Mouse (Mus musculus): ENCODE measurements around the gene Slc2a10.

Slc2a10 gene

DNA sequence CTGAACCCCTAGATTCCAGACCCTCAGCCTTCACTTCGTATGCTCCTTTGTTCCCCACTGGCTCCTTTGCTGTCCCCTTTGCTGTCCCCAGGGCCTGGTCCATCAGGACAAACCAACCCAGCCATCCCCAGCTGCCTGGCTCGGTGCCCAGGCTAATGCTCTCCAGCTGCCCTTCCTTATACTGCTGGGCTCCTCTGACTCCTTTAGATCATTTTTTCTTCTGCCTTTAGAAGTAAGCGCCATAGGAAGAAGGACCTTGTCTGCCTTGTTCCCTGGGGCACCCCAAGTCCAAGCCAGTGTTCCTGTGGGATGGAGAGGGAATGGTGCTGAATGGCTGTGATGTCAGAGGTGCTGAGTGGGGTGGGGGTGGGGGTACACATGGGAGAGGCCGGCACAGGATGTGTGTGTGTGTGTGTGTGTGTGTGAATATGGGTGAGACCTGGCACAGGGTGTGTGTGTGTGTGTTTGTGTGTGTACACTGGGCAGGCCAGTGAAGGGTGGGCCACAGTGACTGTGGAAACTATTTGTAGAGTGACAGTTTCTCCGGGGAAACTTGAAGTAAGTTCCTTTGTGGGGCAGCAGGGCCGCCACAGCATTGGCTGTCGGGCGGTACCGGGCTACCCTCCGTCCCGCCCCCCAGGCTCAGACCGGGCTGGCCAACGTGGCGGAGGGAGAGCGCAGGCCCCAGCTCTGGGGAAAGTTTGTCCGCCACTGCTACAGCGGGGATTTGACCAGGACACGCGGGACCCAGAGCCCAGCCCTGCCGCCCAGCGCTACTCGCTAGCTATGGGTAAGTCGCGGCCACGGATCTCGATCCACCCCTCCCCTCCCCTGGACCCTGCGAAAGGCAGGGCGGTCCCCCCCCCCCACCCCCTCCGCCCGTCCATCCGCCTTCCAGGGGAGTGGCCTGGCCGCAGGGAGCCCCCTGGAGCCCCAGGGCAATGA is at the start of gene Slc2a10:
Gene Slc2a10, plus strand, starts transcription at position 529 of the 945 bp plus-strand sequence.
- no peak for DNase-seq

DNA sequence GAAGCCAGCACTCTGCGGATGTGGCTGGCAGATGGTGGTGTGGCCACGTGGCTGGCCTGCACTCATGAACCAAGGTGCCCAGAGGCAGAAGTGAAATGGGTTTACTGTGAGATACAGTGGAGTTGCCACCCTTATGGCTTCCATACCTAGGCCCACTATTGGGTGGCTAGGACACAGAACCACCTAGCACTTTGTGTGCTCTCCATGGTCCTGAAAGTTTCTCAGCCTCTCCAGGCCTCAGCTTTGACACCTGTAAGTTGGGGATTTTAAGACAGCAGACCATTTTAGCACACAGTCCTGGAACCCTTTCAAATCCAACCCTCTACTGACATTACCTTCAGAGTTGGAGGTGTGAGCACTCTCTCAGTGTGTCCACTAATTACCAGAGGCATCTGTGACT is 46.9 kb upstream of the Slc2a10 start:
- DNase-seq = no peak

DNA sequence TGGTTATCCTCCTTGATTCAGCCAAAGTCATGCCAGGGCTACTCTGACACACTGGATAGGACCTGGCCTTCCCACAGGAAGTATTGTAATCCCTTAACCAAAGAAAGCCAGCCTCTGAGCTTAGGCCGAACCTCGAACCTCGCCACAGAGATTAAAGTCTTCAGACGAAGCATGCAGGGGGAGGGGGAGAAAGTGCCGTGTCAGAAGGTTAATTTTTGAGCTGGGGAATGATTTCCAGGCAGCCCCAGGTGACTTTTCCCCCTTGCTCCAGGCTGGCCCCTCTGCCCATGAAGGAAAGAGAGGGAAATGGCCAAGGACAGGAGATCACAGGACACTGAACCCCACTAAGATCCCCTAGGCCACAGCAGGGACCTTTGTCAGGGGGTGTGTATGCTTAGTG is 45.4 kb upstream of the Slc2a10 start:
- no peak for DNase-seq

DNA sequence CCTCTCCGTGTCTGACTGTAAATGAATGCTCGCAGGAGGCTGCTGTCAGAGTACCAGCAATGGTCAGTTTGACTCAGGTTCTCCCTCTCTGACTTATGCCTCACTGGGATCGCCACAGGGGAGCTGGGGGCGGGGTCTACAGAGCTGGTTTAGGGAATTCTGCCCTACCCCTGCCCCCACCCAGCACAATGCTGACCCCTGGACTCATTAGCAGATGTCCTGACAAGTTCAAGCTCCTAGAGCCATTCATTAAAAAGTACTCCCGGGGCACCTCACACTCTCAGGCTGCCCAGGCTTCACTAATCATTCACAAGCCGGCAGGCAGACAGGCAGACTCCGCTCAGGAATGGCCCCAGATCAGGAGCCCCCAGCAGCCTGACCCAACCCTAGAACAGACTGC is 43.9 kb upstream of the Slc2a10 start:
- DNase-seq = no peak

DNA sequence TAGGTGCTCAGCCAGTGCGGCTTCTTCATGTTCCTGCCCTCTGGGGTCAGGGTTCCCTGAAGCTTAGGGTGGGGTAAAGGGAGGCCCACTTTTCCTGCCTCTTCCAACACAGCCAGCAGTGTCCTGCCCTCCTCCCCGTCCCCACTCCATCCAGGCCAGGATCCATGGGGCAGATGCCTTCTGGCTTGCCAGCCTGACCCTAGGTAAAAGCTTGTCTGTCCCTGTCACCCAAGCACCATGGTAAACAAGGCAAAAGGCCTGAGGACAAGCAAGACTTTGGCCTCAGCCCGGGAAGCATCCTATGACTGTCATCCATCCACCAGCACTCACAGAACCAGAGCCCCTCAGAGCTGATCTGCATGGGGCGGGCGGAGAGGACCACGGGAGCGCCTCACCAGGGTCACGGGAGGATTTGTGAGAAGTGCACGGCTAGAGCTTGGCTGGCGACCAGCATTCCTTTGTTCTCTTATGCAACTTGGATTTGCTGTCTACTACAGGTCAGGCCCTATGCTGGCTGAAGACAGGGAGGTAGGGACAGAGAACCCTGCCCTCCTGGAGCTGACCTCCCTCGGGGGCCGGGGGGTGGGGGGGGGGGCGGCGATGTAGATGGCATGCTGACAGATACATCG is 35.6 kb upstream of the Slc2a10 start:
- DNase-seq = no peak

DNA sequence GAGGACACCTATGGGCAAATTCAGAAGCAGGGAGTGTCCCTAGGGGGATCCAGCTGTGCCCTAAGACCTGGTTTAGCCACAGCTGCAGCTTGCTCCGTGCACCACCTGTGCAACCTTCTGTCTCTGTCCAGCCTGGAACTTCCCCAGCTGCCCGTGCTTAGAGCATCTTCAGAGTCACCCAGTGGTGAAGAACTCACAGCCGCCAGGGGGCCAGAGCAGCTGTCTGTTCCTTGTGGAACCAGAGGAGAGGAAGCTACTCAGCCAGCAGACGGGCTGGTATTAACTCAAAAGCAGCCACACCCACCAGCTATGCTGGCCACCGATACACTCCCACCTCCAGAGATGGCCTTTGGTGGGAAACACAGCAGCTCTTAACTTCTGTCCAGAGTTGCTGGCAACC is 33.4 kb upstream of the Slc2a10 start:
- DNase-seq = peak; percentile 14 to 32

DNA sequence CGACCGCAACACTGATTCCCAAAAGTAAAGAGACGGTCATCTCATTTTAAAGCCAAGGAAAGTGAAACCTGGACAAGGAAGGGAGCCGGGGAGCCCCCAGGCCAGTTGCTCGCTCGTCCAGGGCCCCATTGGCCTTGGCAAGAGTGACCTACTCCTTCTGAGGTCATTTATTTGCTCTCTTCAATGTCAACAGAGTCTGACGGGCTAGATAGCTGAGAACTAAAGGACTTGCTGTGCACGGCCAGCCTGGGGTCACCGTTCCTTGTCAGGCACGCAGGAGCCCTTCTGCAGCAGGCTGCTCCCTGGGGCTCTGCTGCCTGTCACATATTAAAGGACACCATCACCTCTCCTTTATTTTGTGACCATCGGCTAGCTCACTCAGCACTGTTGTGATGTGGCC is 31.6 kb upstream of the Slc2a10 start:
- DNase-seq = no peak

DNA sequence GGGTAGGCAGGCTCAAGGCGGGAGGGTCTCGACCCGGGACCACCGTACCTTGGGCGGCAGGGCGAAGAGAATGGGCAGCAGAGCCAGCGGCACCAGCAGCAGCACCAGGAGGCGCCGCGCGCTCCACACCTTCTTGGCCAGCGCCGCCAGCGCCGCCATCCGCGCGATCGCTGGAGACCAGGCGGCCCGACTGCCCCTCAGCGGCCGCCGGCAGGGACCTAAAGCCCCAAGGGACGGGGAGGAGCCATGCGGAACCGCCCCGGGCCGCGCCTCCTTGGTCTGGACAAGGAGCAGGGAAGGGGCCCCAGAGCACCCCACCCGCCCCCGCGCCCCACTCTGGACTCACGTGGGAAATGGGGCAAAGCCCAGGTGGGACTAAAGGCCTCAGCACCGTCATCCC is 30.6 kb upstream of the Slc2a10 start, which contains the start of gene Slc13a3:
Gene Slc13a3, minus strand, starts transcription at position 228 of the 400 bp plus-strand sequence.
- DNase-seq = no peak

DNA sequence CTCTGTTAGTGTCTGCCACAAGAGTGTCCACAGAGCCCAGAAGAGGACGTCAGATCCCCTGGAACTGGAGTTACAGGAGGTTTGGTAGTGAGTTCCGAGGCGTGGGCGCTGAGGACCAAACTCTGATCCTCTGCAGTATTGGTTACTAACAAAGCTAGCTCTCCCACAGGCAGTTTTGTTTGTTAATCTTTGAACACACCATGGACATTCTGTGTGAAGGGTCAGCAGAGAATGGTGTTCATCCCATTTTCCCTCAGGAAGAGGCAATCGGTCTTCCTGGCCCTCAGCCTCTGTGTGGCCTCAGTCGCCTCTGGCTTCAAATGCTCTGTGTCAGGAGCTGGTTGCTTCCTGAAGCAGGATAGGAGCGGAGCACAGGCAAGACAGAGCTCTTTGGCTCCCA is 28.2 kb upstream of the Slc2a10 start:
- no peak for DNase-seq

DNA sequence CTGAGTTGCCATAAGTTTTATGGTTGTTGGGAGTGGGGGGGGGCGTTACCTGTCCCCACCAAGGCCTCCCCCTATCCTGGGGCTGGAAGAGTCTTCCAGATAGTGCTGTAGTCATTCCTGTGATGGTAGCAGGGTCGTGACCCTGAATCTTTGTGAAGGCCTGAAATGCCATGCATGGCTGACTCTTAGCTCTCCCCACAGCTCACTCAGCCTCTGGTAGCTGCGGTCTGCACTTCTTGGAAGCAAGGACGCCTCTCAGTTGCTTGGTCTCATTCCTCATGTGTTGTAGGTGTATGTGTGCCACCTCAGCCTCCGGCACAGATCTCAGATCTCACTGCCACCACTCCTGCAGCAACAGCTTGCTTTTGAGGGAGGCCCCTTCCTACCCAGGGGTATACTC is 27.7 kb upstream of the Slc2a10 start:
- no peak for DNase-seq

DNA sequence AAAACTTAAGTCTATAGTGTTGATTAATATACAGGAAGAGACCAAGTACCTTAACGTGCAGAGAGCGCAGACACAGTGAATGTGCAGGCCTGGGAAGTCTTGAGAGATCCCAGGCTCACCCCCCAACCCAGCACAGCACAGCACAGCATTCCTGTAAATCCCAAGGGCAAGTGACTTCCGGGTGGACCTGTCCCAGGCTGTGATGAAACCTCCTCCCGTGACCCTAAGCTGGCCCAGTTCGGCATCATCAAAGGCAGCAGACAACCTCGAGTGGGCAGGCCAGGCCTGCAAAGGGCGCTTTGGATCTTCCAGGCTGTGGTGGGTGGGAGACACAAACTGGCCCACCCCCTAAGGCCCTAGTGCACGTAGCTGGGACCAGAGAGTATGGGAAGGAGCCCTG is 21.6 kb upstream of the Slc2a10 start:
- DNase-seq = no peak

DNA sequence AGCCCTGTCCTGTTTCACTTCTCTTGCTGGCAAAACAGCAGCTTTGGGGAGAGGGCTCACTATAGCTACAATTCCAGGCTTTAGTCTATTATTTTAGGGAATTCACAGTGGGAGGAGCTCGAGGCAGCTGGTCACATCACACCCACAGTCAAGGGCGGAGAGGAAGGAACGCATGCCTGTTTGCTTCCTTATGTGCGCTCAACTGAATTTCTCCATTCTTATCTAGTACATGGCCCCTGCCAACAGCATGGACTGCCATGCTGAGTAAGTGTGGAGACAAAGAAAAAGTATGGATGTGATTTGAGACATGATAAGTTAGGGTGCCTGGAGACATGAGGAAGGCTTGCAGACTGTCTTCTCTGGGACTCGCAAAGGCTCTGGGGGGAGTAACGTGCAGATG is 19.4 kb upstream of the Slc2a10 start:
- DNase-seq = no peak

DNA sequence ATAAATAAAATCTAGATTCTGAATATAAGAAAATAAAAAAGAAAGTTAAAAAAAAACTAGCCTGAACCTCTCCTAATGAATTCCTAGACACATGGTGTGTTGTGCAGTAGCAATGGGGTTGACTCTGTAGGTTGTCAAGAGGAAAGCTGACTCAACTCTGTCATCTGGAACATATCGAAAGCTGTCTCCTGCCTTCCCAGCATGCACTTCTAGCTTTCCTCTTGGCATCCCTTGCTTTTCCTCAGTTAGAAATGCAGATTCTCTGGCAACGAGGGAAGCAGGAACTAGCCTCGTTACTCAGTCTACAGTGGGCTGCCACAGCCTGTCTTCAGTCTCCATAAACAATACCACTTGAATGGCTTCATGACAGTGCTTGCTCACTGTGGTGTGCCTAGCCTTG is 17.8 kb upstream of the Slc2a10 start:
- DNase-seq = no peak

DNA sequence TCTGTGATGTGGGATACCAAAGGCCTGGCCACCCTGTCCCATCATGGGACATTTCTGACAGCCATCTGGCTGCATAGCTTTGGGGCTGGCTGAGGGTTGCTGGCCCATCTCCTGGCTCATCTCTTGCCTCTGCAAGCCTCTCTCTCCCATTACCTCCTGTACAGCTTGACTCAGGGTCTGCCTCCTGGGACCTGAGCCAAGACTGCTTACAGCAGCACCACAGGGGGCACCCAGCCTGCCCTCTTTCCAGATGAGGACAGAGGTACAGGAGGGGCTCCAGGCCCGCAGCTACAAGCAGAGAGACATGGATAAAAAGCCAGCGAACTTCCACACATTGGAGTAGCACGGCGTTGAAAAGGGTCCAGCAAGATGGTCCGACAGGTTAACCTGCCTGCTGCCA is 17.2 kb upstream of the Slc2a10 start:
- no peak for DNase-seq

DNA sequence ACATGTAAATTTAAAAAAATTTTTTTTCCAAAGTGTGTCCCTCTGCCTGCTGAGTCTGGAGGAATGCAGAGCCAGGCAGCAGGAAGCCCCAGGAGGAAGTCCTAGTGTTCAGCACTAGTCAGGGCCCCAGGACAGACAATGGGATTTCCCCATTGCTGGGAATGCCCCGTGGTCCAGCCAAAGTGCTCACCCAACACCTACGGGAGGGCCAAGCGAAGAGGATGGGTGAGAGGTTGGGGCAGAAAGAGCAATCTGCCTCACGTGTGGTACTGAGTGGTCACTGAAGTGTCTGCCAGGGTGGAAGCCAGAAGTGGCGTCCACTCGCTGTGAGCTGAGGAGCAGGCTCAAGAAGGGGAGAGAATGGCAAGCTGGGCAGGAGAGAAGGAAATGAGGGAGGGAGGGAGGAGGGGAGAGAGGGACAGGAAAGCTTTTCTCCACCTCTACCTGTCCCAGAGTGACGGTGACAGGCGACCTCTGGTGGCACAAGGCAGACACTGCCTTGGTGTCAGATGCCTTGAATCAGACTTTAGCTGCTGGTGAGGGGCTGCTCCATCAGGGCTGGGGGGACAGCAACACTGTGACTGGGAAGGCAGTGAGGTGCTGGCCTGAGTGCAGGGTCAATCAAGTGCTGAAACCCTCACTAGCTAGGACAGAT is 16.6 kb upstream of the Slc2a10 start:
- DNase-seq = peak; percentile 20 to 48

DNA sequence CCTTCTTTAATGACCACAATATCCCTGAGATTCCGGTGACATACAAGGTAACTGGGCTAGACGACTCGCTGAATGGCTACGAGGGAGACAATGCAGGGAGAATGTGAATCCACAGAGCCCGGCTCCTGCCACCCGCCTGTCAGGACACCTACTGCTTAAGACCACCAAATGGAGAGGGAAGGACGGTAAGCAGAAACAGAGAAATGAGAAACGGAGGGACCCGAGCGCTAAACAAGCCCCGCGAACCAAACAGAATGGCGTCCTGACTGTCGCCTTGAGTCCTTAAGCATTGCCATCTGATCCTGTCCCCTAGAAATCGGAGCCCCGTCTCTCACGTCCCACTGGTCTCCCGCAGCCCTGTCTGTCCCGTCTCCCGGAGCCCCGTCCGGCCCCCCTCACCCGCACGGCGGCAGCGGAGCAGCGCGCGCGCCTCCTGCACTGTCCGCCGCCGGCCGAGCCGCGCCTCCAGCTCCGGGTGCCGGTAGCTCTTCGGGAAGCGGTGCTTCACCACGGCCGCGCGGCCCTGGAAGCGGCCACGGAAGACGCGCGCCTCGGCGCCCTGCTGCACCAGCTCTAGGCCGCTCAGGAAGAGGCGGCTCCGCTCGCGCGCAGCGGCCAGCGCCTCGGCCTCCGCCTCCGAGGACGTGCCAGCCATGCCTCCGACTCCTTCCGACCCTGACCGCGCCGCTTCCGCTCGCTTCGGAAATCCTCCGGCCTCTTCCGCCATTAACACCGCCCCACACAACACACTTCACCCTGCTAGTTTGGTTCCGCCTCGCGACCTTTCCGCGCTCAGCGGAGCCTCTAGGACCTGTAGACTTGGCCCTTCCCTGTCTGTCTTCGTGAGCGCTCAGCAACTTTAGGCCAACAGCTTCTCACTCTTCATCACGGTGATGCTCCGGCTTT is 10.7 kb upstream of the Slc2a10 start, which contains the start of gene Trp53rka:
Gene Trp53rka, minus strand, starts transcription at position 677 of the 906 bp plus-strand sequence.
- DNase-seq = peak; percentile 68 to 76

DNA sequence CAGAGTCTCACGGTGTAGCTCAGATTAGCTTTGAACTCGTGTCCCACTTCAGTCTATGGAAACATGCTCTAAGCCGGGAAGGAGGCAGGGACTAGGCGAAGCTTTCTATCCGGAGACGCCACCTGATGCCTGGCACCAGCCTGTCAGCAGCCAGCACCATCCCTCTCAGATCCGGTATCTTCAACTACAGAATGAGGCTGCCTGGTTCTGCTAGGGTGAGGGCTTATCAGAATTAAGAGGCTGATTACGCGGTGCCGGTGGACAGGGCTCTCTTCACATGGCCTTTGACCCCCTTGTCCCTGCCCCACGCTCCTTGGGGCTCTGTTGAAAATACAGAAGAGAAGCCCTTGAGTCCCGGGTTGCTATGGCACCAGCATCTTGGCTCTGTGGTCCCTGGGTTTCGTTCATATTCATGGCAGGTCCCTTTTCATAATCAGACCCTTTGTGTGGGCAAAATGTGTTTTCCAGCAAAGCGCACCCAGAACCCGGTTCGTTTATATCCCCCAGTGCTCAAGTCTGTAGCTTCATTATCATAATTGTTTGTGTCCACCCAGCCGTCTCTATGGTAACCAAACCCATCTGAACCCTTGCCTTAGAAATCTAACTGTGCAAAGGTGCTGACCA is 9.9 kb upstream of the Slc2a10 start:
- peak in 1 of 2 experiments; percentile 18 for DNase-seq

DNA sequence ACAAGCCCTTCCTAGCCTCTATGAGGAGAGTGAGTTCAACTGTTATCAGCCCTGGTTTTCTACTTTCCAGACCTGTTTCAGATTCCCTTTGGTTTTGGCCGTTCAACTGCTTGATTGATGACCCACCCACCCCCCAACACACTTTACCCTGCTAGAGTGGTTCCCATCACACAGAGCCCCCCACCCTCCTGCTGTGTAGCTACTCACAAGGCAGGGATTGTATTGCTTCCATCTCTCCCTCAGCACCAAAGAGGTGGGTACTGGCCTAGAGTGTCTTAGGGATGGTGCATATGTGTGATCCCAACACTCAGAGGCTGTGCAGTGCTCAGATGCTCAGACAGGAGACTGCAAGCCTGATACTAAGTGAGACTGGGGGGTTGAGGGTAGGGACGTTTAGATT is 9.1 kb upstream of the Slc2a10 start:
- no peak for DNase-seq

DNA sequence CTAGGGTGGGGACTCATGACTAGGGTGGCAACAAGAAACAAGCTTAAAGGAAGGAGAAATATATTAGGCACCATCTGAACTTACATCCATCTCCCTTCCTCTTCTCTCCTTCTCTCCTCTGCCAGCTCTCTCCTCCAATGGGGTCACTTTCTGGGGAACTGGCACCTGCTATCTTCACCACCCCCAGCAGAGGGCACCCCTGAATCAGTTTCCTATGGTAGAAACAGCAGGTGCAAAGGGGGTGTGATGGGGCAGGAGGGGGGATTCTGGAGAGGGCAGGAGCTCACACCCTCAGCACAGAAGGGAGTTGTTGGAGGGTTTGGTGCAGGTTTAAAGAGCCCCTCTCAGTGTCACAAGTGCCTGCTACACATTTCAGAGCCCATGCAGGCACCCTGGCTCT is 7.3 kb upstream of the Slc2a10 start:
- peak; percentile 24 to 66 for DNase-seq

DNA sequence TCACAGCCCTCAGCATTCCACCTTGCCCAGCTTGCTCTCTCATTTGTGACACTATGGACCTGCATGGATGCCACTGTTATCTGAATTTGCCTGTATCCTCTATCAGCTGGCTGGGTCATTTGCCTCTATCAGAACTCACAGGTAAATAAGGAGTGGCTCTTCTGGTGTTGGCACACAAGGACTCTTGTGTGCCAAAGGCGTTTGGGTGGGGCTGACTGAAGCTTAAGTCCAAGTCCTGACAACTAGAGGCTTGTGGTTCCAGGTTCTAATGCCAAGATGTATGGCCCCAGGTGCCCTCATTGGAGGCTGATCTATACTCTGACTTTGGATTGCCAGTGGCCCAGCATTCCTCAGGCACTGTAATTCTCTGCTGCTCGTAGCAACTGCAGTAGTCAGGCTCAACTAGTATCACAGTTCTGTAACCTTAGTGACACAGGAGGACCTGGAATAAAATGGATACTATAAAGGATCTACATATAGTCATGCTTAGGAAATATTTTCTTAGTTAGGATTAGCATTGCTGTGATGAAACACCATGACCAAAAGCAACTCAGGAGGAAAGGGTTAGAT is 5.8 kb upstream of the Slc2a10 start:
- no peak for DNase-seq

DNA sequence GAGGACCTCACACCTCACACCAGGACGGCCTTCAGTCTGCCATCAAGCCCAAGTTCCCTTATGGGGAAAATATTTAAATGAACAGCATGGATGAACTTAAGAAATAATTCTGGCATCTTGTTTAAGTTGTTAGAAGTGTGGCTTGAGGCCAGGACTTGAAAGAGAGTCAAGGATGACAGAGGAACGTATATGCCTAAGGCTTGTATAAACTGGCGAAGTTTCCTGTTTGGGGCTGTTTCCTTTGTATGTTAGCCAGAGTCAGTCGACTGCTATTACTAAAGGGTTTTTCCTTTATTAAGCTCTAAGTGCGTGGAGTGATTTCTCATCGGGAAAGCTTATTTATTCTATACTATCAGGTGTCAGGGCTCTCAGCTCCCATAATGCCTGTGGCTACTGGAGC is 4.8 kb upstream of the Slc2a10 start:
- no peak for DNase-seq

DNA sequence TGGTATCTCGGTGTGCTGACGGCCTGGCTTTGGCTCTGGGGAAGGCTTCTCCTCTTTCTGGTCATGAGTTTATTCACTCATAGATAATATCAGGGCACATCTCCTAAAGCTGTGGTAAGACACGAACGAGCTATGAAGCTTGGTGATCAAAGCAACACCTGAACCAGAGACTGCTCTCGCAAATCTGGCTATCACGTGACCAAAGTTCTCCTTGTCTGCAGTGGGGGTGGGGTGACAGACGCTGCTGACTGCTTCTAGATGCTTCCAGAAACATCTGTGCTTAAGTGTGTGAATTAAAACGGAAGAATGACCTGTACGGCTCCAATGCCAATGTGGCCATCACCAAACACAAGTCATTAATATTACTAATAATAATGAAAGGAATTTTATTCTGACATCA is 6.1 kb downstream of the Slc2a10 start:
- no peak for DNase-seq
